Mouse (Mus musculus) liver, embryonic 14.5 days (tissue): ENCODE results near the gene Prkaca. TPM values are rescaled to one million over a fixed set of nuclear protein-coding genes. Genes with fewer than 3 reads are reported as not detected.
A peak's percentile ranks its signal among the peaks of the same experiment; 100 is the strongest.
"Not testable (repeated sequence)": the region's sequence is repeated elsewhere in the genome, so short reads cannot be mapped to it uniquely, and the experiment has no call there.

Experiments used
- ATAC-seq: fragments of 200-750 bp; cut with Nextera tagmentation; 2 replicates; pipeline ENCODE4 v1.8.0; 2017; ENCODE audit warnings: moderate number of reproducible peaks, mild to moderate bottlenecking, moderate library complexity; ENCODE audit not compliant: insufficient read depth
- DNase-seq, 3 experiments: peaks; one replicate each; pipeline ENCODE4 v3.0.0-alpha.2; 2012 to 2013; ENCODE audit warnings: low read depth in 3 of 3, low spot score in 3 of 3
- H3K27ac ChIP-seq: fragments of 300-500 bp; sonication (generic); 2 replicates; pipeline ENCODE4 v1.5.1; 2014; ENCODE audit warnings: moderate library complexity, mild to moderate bottlenecking, control low read depth, inconsistent platforms
- H3K27me3 ChIP-seq: fragments of 300-500 bp; sonication (generic); 2 replicates; pipeline ENCODE4 v1.6.1; 2014; ENCODE audit warnings: mild to moderate bottlenecking, low read length, moderate library complexity; ENCODE audit not compliant: control insufficient read depth, insufficient read depth
- H3K36me3 ChIP-seq: fragments of 300-500 bp; sonication (generic); replicated peaks from 2 replicates; pipeline ENCODE4 v1.6.1; 2014; ENCODE audit warnings: low read depth; ENCODE audit not compliant: control insufficient read depth, insufficient read depth
- H3K4me1 ChIP-seq, 2 experiments: fragments of 200-500 bp in 1 of 2; fragments of 300-500 bp in 1 of 2; sonication (generic) in 1 of 2; replicated peaks; 2 replicates each; pipeline ENCODE4 v1.6.1; 2012 to 2014; ENCODE audit warnings: antibody characterized with exemption in 1 of 2, inconsistent platforms in 1 of 2, low read length in 1 of 2; ENCODE audit not compliant: control insufficient read depth in 2 of 2, insufficient read depth in 2 of 2
- H3K4me2 ChIP-seq: fragments of 300-500 bp; sonication (generic); 2 replicates; pipeline ENCODE4 v1.6.1; 2014; ENCODE audit warnings: low read depth, mild to moderate bottlenecking, control low read depth, moderate library complexity
- H3K4me3 ChIP-seq, 2 experiments: fragments of 200-500 bp in 1 of 2; fragments of 300-500 bp in 1 of 2; sonication (generic) in 1 of 2; 2 replicates each; pipeline ENCODE4 v1.5.1; 2012 to 2014; ENCODE audit warnings: low read depth in 2 of 2, low read length in 2 of 2, mild to moderate bottlenecking in 2 of 2, control low read depth in 1 of 2, inconsistent platforms in 1 of 2, moderate library complexity in 1 of 2; ENCODE audit not compliant: insufficient read depth in 1 of 2
- H3K9ac ChIP-seq: fragments of 300-500 bp; sonication (generic); replicated peaks from 2 replicates; pipeline ENCODE4 v1.6.1; 2014; ENCODE audit warnings: mild to moderate bottlenecking, control low read depth, moderate library complexity
- H3K9me3 ChIP-seq: fragments of 300-500 bp; sonication (generic); 2 replicates; pipeline ENCODE4 v1.6.1; 2016; ENCODE audit warnings: low read length, mixed read lengths; ENCODE audit not compliant: control insufficient read depth
- CTCF ChIP-seq: IDR thresholded peaks from 2 replicates; pipeline ENCODE4 v1.5.1; 2016; ENCODE audit warnings: antibody characterized with exemption, low read depth, control low read depth
- EP300 ChIP-seq: IDR thresholded peaks from 2 replicates; pipeline ENCODE4 v1.6.1; 2016; ENCODE audit warnings: antibody characterized with exemption, low read depth
- WGBS: fragments of 180-500 bp; shearing (Covaris S2); extraction: QIAGEN DNeasy Blood & Tissue Kit; methylation state at CpG from one replicate; pipeline ENCODE4 v1.1.7; 2014; ENCODE audit not compliant: insufficient replicate concordance; 5-methylcytosine and 5-hydroxymethylcytosine counted together
- polyA plus RNA-seq, 2 experiments: library from polyadenylated mRNA; depleted of rRNA in 1 of 2; stranded (reverse) in 1 of 2; unstranded in 1 of 2; fragments of >200 nt; fragmentation: Nextera tagmentation in 1 of 2; extraction: Ambion mirVana in 1 of 2; gene quantifications; 2 replicates each; pipeline versions ENCODE4 v1.2.1 to v1.2.3; 2012 to 2014

The Prkaca gene
- polyA plus RNA-seq, 2 experiments = 24.8 to 30.6 TPM

- H3K9ac ChIP-seq = peak overlapping the region; percentile 68
- peak overlapping the region; percentile 71 for H3K27ac ChIP-seq
- peak; percentile 87 for ATAC-seq
- H3K4me1 ChIP-seq = peaks cover 6 to 7% of the 10 kb centered on the region in 2 experiments
- under 1% methylated on average over 30 of the region's 30 CpGs for WGBS
- H3K4me3 ChIP-seq = peak overlapping the region; percentile 67
- H3K36me3 ChIP-seq = peaks cover 21% of the 10 kb centered on the region
- no peaks in the 10 kb centered on the region for H3K9me3 ChIP-seq
- peak overlapping the region; percentile 90 for H3K4me2 ChIP-seq
- peak; percentile 80 to 85 (median 81) for DNase-seq
- peaks cover 3% of the 10 kb centered on the region for H3K27me3 ChIP-seq
- TF ChIP-seq EP300 (no peak), CTCF (no peak)
These were observed 31.9 kb downstream of the Prkaca start for GRCm38 (mm10) chr8:84004533-84005201.

- H3K4me2 ChIP-seq = peak overlapping the region; percentile 90
- not testable (repeated sequence) for H3K27ac ChIP-seq
These were observed 32.7 kb downstream of the Prkaca start for GRCm38 (mm10) chr8:84005502-84005901.

GRCm38 (mm10) chr8:84008362-84008761 lies 35.6 kb downstream of the Prkaca start:
- DNase-seq = no peak
- H3K4me1 ChIP-seq = peaks cover 5 to 7% of the 10 kb centered on the region in 2 experiments
- TF ChIP-seq EP300 = no peak
- peak; percentile 65 for TF ChIP-seq CTCF
- no peaks in the 10 kb centered on the region for H3K9me3 ChIP-seq
- H3K27me3 ChIP-seq = peaks cover 40% of the 10 kb centered on the region
- no peaks in the 10 kb centered on the region for H3K36me3 ChIP-seq
- no peak overlapping the region for H3K4me2 ChIP-seq
- ATAC-seq = no peak
- no peak overlapping the region for H3K4me3 ChIP-seq
- no peak overlapping the region for H3K9ac ChIP-seq
- H3K27ac ChIP-seq = no peak overlapping the region
- WGBS = 46% methylated on average over 7 of the region's 7 CpGs

More at GRCm38 (mm10) chr8:84005502-84005901, 32.7 kb downstream of the Prkaca start:
- not testable (repeated sequence) for DNase-seq, H3K9ac ChIP-seq, ATAC-seq, H3K4me1 ChIP-seq, H3K9me3 ChIP-seq, H3K4me3 ChIP-seq
- H3K27me3 ChIP-seq = peaks cover 11% of the 10 kb centered on the region
- WGBS = 75% methylated on average over 7 of the region's 7 CpGs
- peaks cover 12% of the 10 kb centered on the region for H3K36me3 ChIP-seq

DNA sequence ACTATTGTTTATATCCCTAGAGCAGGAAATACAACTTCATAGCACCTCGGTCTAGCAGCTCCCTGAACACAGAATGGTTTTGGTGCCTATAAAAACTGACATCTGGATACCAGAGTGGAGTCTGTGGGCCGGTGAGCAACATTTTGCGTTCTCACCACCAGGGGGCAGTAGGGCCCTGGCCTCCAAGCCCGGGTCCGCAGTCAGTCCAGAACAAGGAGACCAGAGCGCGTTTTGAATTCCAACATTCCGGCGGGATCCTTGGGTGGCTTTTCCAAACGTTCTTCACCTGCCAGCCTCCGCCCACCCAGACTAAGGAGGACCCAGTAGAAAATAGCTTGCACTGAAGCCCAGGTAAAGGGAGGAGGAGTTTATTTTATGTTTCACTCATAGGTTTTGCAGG lies 37.1 kb downstream of the Prkaca start:
- peaks cover 42% of the 10 kb centered on the region for H3K27me3 ChIP-seq
- H3K4me1 ChIP-seq = peaks cover 3 to 4% of the 10 kb centered on the region in 2 experiments; a peak in 2 of 4 replicates

DNA sequence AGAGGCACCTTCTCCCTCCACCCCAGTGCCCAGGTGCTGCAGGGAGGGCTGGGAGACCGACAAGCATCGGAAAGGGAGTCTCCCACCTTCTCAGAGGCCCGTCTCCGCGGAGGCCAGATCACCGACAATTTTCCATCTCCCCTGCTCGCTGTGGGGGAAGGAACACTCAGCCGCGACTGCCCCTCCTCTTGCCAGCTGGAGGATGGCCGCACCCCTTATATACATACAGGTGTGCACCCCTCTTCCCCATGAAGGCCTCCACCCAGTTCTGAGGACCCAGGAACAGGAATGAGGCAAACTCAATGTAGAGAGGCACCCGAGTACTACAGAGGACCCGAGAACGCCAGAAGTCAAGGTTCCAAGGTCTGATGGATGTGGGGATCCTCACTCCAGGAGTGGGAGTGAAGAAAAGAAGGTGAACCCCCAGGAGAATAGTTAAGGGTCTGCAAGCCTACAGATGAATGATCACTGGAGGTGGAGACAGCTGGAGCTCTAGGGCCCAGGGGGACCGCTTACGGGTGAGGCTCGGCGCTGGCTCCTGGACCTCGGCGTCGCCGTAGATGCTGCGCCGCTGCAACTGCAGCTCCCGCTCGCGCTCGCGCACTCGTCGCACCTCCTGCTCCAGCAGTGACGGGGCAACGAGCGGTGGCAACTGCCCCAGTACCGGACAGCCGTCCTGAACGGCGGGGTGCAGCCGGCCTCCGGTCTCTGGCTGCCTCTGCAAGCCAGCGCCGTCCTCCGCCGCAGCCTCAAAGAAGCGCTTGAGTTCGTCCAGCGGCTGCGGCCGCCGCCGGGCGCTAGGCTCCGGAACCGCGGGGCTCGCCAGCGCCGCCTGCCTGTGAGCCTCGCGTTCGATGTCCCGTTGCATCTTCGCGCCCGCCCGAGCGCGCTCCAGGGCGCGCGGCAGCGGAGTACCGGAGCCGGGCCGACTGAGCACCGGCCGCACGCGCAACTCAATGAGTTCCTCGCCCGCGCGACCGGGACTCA lies 38.1 kb downstream of the Prkaca start:
- Histone ChIP-seq H3K27ac (no peak overlapping the region), H3K4me1 (no peaks in the 10 kb centered on the region), H3K4me3 (peak overlapping the region; percentile 33 to 47), H3K9me3 (no peaks in the 10 kb centered on the region; the same call in 1 of the 2 replicates), H3K36me3 (no peaks in the 10 kb centered on the region), H3K27me3 (peaks cover 42% of the 10 kb centered on the region), H3K9ac (no peak overlapping the region), H3K4me2 (peak overlapping the region; percentile 67)
- ATAC-seq (peak; percentile 39; the same call in 1 of the 2 replicates), DNase-seq (no peak)
- TF ChIP-seq CTCF (peak; percentile 47), EP300 (no peak)
- WGBS = 2% methylated on average over 83 of the region's 83 CpGs

More for the DNA sequence above, 37.1 kb downstream of the Prkaca start:
- no peak overlapping the region for H3K9ac ChIP-seq
- TF ChIP-seq CTCF (peak; percentile 97), EP300 (no peak)
- no peak overlapping the region for H3K4me2 ChIP-seq
- no peak for DNase-seq
- no peak overlapping the region for H3K4me3 ChIP-seq
- WGBS = under 1% methylated on average over 11 of the region's 11 CpGs
- H3K36me3 ChIP-seq = no peaks in the 10 kb centered on the region
- no peaks in the 10 kb centered on the region for H3K9me3 ChIP-seq
- H3K27ac ChIP-seq = no peak overlapping the region
- ATAC-seq = no peak
